Mouse (Mus musculus): ENCODE measurements at regions not wholly inside any gene's neighbourhood (a gene's known extent, or its start where the extent isn't known, plus 50 kb on each side); places are given as distances from the start of the nearest gene placed in this dataset.

GRCm38 (mm10) chr4:31618026-31618425 lies 345.9 kb upstream of the Map3k7 start:
- TF ChIP-seq CTCF (IDR thresholded peaks at IDR 0.05; ENCODE audit: low read depth) (no peak), EP300 (IDR thresholded peaks at IDR 0.05; ENCODE audit: low read depth) (no peak)
